Mouse (Mus musculus): ENCODE results near the gene Ank. TPM values are rescaled to one million over a fixed set of nuclear protein-coding genes. Genes with fewer than 3 reads are reported as not detected.

The Ank gene
- 32.4 TPM for polyA plus RNA-seq (2017; shearing (Covaris generic))

DNA sequence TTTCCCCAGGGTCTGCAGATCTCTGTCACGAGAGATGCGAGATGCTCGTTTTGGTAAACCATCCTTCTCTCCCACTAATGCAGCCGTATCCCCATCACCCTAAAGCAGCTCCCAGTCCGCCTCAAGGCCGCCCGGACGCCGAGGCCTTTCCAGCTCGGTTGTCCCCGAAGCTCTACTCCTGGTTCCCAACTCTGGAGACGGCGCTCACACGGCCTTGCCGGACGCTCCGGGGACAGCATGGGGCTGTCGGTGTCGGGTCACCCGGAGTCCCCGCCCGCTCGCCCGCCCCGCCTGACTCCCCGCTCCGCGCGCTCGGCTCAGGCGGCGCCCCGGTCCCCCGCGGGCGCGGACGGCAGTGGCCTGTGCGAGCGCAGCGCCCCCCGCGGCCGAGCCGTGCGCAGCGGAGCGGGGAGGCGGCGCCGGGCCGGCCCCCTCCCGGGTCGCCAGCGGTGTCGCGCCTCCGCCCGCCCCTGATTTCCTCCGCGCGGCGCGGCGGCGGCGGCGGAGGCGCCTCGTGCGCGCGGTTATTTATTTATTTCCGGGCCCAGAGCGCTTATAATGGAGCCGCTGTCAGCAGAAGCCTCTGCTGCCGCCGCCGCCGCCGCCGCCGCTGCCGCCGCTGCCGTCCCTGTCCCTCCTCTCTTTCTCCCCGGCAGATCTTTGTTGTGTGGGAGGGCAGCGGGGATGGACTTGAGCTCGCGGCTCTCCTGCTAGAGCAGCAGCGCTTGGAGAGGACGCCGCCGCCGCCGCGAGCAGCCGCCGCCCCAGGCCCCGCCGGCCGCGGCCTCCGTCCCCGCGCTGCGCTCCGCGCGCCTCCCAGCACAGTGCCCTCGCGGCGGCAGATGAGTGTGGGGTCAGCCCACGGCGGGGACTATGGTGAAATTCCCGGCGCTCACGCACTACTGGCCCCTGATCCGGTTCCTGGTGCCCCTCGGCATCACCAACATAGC is at the start of gene Ank:
Gene Ank (plus strand): TSS at position 547 of the 950 bp plus-strand sequence.

DNA sequence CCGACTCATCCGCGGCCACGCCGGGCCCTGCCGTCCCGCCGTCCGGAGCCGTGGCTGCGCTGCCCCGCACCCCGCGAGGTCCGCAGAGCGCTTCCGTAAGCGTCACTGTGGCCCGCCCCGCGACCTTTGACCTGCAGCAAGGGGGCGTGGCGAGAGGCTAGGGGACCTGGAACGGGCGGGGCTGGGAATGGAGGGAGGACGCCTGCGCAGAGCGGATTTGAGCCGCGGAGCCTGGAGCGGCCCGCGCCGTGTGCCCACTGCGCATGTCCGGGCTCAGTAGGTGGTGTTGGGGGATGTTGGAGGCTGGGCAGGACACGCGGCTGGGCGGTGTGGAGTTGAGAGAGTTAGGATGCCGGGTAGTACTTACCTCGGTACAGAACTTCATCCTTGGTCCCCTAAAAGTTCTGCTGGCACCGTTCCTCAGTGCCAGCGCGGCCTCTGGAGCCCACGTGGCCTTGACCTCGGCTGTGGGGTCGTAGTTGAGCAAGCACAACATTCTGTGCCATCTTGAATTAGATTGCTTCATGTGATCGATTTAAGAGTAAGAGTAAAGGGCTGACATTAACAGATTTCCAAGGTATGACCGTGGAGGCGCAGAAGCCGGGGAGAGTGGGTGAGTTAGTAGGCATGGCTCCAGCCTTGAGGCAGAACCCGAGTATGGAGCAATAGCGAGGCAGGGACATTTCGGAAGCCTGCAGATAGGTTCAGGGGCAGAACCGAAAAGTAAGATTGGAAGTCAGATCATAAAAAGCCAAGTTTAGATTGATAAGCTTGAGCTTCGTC is 164.3 kb downstream of the Ank start, which contains the start of gene Otulin:
Gene Otulin (minus strand): TSS at position 93 of the 783 bp plus-strand sequence.

Other genes starting within 250 kb of the Ank start
- 92.1 TPM for gene Otulin, start 164.0 kb downstream of the Ank start, polyA plus RNA-seq (2017; shearing (Covaris generic))
- 150 TPM for gene Otulinl, start 214.9 kb downstream of the Ank start, polyA plus RNA-seq (2017; shearing (Covaris generic))